Mouse (Mus musculus): Measurements from ENCODE around the gene Klhl23.

The Klhl23 gene

DNA sequence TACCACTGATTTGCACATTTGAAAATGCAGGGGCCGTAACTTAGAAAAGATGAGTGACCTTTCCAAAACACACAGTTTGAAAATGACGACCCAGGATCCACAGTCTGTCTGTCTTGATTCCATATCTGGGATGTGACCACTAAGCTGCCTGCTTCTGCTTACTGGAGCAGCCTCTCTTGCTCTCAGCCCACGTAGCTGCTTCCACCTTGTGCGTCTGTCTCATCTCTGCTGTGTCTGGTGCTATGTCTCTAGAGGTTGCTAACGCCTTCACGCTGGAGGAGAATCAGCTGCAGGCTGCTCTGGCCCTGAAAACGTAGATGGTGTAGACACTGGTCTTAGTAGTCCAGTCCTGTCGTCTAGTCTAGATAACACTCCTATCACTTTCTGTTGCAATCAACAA, 8.4 kb downstream of the Klhl23 start:
- DNase-seq = no peak

DNA sequence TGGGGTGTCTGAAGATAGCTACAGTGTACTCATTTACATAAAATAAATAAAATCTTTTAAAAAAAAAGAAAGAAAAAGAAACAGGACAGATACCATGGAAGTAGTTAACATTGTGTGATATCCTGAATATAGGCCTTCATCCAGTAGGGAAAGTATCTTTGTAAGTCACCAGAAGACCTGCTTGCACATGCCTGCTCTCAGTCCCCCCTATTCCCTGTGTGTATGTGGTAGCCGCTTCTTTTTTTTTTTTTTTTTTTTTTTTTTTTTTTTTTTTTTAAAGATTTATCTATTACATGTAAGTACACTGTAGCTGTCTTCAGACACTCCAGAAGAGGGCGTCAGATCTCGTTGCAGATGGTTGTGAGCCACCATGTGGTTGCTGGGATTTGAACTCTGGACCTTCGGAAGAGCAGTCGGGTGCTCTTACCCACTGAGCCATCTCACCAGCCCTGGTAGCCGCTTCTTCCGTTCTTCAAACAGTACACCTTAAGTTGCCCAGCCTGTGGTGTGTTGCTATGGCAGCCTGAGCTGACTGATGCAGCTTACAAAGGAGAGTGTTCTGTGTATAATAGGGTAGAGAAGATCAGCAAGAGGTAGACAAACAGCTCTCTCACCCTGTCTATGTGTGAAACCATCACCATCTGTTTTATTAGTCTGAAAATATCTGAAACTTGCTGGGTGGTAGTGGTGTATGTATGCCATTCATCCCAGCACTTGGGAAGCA, 15.7 kb downstream of the Klhl23 start:
- DNase-seq = no peak

DNA sequence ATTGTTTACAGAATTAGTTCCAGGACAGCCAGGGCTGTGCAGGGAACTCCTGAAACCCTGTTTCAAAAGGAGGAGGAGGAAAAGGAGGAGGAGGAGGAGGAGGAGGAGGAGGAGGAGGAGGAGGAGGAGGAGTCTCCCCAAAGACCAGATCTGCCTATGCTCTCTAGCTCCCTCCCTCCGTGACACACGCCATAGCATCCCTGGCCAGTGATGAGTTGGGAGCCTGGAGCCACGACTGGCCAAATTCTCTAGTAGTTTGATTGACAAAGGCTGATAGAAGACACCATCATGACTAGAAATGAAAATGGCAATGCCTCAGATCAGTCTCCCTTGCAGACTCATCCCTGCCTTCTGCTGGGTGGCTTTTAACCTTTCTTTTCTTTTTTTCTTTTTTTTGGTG, 16.3 kb downstream of the Klhl23 start:
- no peak for DNase-seq

DNA sequence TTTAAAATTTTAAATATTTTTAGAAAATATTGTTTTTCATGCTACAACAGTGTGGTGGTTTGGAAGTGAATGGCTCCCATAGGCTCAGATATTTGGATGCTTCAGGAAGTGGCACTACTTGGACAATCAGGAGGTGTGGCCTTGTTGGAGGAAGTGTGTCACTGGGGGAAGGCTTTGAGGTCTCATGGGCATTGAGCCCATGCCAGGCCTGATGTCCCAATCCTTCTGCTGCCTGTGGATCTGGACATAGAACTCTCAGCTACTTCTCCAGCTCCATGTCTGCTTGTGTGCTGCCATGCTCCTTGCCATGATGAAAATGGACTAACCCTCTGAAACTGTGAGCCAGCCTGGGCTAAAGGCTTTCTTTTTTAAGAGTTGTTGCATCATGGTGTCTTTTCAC, 17.0 kb downstream of the Klhl23 start:
- no peak for DNase-seq

DNA sequence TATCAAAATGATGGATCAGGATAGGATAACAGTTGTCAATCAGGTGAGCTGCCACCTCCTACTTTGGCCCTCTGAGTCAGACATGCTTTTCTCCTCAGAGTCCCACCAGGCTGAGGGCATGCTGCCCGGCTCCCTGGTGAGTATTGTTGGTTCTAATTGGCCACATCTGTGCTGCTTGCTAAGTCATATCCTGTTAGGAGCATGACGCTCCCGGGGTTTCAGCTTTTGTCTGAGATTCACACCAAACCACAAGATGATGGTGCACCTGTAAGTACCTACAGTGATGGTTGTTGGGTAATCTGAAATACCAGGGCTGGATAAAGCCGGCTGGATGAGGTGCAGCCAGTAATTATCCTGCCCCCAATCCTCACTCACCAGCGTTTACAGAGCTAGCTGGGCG, 18.5 kb downstream of the Klhl23 start:
- DNase-seq = no peak

DNA sequence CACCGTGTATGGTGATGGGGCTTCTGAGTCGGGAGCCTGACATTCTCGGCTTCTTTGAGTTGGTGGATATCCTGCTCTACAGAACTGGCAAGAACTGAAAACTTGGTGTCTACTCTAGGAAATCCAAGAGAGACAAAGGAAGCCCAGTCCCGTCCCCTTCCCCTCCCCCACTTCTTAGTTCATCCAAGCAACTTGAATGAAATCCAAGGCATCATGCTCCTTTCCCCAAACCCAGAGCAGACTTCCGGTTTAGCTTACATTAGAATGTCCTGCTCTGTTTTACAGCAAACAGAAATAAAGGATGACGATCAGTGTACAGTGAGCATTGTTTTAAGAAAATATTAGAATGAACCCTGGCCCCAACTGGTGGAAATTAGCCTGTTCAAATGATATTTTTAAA, 27.5 kb downstream of the Klhl23 start:
- no peak for DNase-seq

DNA sequence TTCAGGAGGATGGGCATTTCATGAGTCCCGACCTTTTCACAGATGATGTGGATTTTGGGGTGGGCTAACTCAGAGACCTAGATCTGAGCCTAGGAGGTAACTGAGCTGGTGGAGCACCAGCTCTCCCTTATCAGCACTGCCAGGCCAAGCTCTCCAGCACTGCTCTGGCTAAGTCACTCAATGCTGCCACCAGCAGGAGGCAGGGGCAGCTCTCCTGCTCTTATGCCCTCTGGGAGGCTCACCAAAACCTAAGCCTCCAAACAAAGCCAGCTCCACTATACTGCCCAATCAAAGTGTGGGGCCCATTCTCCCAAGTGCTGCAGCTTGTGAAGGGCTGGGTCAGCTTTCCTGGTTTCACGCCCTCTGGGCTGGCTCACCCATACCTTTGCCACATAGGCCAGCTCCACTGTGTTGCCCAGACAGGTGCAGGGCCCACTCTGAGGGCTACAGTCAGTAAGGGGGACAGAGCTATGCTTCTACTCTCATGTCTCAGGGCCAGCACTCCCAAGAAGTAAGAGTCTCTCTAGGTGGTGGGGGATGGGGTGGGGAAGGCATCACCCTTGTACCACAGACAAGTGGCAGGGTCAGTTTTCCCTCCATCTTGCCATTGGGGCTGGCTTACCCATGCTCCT, 29.8 kb downstream of the Klhl23 start:
- DNase-seq = no peak

DNA sequence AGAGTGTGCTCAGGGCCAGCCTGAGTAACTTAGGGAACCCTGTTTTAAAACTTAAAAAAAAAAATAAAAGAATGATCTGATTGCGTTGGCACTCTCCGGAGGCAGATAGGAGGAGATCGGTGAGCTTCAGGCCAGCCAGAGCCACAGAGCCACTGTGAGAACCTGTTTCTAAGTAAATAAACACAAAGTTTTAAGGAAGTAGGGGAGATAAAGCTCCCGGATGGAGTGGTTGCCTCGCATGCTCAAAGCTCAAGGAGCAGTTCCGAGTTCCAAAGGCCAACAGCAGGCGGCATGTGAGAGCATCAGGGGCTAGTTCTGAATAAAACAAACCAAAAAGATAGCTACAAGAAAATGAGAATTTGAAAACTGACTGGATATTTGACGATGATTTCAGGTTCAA, 34.6 kb downstream of the Klhl23 start:
- no peak for DNase-seq

DNA sequence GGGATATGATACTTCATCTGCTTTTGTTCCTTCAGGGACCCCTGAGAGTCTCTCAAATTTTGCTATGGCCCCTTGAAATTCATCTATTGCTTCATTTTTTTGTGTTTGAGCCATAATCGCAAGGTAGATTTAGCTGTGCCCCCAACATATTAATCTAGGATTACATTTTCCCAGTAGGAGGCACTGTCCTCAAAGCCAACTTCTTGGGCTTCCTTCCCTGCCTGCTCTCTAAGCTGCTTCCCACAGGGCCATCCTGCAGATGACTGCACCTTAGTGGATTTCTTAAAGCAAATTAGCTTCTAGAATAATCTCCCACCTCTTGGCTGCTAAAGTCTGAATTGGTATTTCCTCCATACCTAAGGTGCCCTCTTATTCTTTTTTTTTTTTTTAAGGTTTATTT, 36.1 kb downstream of the Klhl23 start:
- no peak for DNase-seq

DNA sequence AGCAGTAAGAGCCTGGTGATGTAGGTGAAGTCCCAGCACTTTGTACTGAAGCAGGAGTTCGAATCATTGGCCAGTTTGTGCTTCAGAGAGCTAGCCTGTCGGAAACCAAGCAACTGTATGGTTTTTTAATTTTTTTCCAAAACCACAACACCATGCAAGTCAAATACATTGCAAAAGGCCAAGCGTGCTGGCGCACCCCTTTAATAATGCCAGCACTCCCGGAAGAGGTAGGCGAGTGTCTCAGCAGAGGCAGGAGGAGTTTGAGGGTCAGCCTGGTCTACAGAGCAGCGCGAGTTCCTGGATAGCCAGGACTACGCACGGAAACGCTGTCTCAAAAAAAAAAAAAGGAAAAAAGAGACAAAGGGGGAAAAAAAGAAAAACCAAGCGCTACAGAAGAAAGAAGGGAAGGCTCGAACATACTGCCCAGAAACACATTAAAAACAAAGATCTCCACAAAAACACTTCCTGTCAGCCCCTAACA, 39.3 kb downstream of the Klhl23 start:
- DNase-seq = peak; percentile 42 to 51

DNA sequence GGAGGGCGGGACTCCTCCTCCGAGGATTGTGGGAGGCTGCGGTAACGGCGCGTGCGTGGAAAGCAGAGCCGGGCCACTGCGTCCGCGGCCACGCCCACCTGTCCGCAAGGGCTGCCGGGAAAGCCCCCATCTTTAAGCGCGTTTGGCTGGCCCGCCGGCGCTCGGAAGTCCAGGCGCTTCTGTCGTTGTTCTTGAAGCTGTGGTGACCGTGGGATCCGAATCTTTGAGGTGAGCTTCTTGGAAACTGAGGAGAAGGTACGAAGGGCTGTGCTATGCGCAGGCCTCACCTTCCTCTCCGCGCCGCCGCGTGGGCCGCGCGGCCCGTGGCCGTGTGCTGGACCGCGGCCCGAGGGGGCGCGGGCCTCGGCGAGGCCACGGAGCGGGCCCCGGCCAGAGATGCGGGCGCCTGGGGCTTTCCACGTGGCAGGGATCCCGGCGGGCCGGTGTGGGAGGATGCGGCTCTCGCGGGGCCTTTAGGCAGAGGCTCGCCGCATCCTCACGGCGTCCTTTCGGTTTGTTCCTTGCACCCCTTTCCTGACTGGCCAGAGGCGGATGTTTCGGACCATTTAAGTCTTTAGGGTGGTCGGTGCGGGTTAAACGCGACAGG, 39.8 kb downstream of the Klhl23 start, which contains the start of gene Ssb:
Gene Ssb (plus strand): TSS at position 78 of the 607 bp plus-strand sequence.
- peak; percentile 94 to 96 for DNase-seq

DNA sequence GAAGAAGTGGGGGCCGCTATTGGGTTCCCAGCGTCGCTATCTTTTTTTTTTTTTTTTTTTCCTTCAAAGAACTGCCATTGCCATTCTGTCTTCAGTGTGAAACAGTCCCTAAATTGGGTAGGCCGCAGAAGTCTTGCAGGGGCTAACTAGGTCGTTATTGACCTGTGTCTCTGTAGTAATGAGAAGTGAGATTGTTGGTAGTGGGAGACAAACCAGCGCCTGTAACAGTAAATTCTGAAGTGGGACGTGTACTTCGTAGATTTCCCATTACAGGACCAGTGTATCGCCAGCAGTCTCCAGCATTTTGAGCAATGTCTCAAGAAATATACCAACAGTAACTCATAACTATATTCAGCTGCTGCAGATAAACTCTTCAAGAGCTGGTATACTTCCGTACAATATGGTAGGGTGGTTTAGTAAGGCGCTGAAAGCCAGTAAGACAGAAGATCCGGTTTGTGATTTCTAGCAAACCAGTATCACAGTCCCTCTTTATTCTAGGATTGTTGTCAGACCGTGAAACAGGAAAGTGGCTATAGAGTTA, 40.4 kb downstream of the Klhl23 start:
- no peak for DNase-seq

DNA sequence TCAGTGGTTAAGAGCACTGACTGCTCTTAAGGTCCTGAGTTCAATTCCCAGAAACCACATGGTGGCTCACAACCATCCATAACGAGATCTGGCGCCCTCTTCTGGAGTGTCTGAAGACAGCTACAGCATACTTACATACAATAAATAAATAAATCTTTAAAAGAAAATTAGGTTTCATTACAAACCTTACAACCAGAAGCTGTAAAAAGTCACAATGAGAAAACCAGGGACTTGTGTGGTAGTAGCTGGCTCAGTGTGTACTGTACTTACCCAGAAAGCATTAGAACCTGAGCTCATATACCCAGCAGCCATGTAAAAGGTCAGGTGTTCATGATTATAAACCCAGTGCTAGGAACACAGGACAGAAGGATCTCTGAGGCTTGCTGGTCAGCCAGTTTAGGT, 62.2 kb downstream of the Klhl23 start:
- DNase-seq = no peak

DNA sequence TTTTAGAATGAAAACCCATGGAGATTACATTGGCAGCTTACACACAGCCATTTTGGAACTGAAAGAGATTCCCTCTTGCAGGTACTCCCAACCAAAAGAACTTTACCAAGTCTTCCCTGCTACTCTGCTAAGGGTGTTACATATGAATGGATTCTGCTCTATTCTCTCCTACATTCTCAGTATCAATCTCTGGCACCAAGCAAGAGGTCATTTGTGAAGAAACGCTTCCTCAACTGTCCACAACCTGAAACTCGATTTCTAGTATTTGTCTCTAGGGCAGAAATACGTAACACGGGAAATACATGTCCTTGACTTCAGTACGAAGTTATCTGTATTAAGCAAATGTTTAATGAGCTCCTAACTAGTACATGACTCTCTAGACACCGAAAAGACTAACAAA, 62.8 kb downstream of the Klhl23 start:
- DNase-seq = no peak

DNA sequence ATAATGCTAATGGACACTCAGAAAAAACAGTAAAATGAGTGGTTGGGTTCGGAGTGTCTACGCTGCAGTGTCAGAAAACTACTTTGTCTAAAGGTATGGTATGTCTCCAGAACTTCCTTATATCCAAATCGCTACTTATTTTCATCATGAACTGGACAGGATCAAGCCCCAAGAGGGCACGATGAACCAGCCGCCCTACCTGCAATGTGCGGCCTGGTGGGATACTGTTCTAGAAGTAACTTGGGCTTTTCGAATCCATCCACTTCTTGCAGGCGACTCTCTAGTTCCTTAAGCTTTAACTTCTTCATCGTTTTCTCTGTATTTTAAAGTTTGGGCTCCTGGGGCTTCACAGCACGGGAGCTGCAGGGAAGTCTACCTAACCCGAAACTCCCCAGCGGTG, 63.3 kb downstream of the Klhl23 start:
- no peak for DNase-seq

DNA sequence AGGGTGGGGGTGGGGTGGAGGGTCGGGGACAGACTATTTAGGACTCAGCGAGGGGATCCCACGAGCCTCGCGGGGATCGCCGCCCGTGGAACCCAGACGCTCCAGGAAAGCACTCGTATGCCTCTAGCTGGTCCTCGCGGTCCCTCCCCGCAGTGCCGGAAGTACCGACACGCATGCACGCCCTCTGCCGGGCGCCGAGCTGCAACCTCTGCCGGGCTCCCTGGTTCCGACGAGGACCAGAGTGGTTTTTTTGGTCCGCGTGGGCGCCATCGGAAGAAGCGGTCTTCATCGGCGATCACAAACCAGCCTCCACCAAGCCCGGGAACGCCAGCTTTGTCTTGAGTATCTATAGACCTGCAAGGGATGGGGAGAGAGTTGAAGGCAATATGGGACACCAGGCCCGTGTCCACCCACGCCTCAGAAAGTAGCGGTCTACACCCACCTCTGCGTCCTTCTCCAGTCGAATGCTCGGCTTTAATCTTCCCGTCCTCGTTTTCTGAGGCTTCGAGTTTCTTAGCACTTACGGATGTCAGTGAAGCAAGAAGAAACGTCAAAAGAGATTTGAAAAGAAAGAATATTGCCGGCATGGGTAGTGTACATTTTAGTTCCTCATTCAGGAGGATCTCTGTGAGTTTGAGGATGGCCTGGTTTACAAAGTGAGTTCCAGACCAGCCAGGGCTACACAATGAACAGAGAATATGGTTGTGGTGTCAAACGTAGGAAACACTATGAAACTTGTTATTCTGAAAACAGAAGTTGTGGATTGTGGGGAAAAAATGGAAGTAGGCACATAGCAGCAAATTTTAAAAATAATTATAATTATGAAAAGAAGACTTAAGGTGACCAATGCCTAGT, 63.9 kb downstream of the Klhl23 start, which contains the start of gene Mettl5:
Gene Mettl5 (minus strand): TSS at position 165 of the 855 bp plus-strand sequence.
- peak; percentile 83 to 89 for DNase-seq

All from cerebellum, adult 18-20 months (tissue).